Mouse (Mus musculus): ENCODE results near the gene Jmjd1c.

The Jmjd1c gene

DNA sequence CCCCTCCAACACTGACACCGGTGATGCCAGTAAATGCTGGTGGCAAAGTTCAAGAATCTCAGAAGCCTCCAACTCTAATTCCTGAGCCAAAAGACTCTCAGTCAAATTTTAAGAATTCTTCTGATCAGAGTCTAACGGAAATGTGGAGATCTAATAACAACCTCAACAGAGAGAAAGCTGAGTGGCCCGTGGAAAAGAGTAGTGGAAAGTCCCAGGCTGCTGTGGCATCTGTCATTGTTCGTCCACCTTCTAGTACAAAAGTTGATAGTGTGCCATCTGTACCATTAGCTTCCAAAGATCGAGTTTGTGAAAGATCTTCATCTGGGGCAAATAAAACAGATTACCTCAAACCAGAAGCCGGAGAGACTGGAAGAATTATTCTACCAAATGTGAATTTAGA, 129.6 kb downstream of the Jmjd1c start:
- DNase-seq (ENCODE audit: extremely low read depth, low read depth) = no peak

DNA sequence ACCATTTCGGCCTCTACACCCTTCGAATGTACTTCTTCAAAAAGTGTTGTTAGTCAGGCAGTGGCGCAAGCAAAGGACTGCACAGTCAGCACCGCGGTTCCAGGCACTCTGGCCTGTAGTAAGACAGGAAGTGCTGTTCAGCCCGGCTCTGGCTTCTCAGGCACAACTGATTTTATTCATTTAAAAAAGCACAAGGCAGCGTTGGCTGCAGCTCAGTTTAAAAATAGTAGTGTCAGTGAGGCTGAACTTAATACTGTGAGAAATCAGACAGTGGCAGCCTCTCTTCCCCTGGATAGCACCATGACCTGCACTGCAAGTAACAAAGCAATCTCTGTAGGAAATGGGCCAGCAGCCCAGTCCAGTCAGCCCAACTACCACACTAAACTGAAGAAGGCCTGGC, 130.2 kb downstream of the Jmjd1c start:
- DNase-seq (ENCODE audit: extremely low read depth, low read depth) = no peak

- no peak for DNase-seq (ENCODE audit: extremely low read depth, low read depth)
Measured at GRCm38 (mm10) chr10:67226543-67226942, 130.6 kb downstream of the Jmjd1c start.

DNA sequence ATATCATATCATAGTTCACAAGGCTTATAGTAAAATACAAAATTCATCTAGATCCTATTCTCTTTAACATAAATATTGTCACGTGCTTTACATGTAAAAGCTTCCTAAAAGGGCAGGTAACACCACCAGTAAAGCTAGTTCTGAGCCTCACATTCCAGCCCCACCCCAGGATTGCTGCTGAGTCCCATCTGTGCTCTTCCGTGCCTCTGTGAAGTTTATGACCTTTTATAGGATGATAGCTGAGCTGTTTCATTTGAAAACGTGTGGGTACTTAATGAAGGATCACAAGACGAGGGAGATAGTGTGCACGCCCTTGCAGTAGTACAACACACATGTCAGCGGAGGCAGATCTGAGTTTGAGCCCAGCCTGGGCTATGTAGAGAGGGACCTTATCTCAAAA, 134.5 kb downstream of the Jmjd1c start:
- DNase-seq (ENCODE audit: extremely low read depth, low read depth) = no peak

DNA sequence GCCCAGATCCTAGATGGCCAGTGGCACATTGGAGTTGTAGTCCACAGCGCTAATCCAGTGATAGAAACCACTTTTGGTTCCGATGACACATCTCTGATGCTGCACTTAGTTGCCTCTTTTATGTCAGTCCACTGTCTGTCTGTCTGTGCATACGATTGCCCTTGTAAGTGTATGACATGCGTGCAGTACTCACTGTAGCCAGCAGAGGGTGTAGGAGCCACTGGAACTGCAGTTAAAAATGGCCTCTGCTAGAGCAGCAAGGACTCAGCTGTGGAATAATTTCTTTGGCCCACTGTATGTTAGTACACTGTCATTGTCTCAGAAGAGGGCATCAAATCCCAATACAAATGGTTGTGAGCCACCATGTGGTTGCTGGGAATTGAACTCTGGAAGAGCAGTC, 151.2 kb downstream of the Jmjd1c start:
- peak; percentile 41 for DNase-seq (ENCODE audit: extremely low read depth, low read depth)

DNA sequence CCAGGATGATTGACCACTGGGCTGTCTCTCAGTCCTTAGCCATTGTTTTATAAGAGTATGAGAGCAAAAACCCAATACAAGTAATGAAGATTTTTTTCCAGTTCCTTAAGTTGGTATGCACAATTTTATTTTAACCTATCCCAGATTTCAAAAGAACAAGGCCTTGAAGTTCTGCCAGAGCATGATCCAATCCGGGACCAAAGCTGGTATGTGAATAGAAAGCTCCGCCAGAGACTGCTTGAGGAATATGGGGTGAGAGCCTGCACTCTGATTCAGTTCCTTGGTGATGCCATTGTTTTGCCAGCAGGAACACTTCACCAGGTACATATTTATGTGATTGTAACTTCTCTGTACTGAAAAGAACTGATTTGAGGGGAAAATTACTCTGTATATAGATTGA, 153.6 kb downstream of the Jmjd1c start:
- no peak for DNase-seq (ENCODE audit: extremely low read depth, low read depth)

GRCm38 (mm10) chr10:67250846-67251245, 154.9 kb downstream of the Jmjd1c start:
- no peak for DNase-seq (ENCODE audit: extremely low read depth, low read depth)

DNA sequence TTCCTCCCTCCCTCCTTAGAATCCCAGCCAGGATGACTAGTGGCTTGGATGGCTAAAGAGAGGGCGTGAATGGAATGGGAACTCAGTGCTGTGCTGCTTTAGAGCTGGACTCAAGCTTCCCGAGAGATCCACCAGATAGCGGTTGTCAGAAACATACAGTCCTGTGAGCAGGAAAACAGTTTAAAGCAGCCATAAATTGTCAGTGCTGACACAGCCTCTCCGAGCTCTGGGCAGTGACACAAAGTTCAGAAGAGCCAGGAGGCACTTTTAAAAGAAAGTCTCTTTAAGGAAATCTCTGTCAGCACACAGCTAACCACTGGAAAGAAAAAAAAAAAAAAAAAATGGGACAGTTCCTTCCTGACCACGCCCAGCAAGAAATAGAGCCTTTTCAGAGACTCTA, 156.4 kb downstream of the Jmjd1c start:
- no peak for DNase-seq (ENCODE audit: extremely low read depth, low read depth)

DNA sequence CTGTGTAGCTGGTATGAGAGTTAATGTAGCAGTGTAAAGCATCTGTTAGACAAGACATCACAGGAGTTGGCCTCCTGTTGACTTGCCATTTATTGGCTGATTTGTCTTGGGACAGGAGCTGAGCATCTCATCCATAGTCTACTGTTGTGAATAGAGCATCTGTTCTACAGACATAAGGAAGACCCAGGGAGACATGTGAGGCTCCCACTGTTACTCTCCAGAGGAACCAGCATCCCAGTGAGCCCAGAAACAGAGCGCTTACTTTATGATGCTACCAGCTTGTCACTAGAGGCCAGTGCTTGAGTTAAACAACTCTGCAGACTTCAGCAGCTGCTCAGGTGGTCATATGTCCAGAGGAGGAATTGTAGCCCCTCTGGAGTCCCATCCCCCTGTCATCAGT, 157.2 kb downstream of the Jmjd1c start:
- DNase-seq (ENCODE audit: extremely low read depth, low read depth) = no peak

GRCm38 (mm10) chr10:67264852-67265251, 168.9 kb downstream of the Jmjd1c start:
- DNase-seq (ENCODE audit: extremely low read depth, low read depth) = peak; percentile 26

DNA sequence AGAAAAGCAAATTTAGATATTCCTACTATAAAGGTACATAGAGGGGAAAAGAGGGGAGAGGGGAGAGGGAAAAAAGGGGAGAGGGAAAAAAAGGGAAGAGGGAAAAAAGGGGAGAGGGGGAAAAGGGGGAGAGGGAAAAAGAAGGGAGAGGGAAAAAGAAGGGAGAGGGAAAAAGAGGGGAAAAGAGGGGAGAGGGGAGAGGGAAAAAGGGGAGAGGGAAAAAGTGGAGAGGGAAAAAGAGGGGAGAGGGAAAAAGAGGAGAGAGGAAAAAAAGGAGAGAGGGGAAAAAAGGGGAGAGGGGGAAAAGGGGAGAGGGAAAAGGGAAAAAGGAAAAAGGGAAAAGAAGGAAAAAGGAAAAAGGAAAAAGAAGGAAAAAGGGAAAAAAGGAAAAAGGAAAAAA, 180.0 kb downstream of the Jmjd1c start:
- no peak for DNase-seq (ENCODE audit: extremely low read depth, low read depth)

DNA sequence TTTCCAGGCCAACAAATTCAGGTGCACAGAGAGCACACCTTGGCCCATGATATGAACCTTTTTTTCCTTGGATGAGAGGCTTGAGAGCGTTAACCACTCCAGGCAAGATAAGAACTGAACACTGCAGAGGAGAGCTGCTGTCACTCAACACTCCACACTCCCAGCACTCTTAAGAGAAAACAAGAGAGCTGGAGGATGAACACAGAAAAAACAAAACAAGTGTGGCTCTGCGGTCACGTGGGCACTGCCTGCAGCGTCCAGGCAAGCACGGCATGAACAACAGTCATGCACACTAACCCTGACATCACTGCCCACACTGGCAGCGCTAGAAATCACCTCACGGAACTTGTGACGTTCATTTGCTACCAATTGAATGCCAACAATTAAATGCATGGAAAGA, 185.9 kb downstream of the Jmjd1c start:
- no peak for DNase-seq (ENCODE audit: extremely low read depth, low read depth)

DNA sequence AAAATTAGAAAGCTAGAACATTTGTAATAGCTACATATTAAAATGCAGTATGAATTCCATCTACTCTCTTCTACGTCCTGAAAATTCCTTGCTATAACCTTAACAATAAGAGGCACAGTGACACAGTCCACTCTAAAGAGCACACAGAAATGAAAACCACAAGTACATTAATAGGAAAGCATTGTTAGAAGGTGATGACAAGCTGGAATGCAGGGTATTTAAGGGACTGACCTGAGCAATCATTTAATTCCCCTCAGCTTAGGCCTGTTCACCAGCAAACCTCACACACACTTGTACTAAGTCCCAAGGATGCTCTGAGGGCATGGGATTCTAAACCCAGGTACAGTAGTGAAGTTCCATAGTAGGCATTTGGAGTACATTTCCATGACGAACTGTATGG, 186.6 kb downstream of the Jmjd1c start:
- no peak for DNase-seq (ENCODE audit: extremely low read depth, low read depth)

- DNase-seq (ENCODE audit: extremely low read depth, low read depth) = no peak
Measured at GRCm38 (mm10) chr10:67283516-67283915, 187.6 kb downstream of the Jmjd1c start.

- DNase-seq (ENCODE audit: extremely low read depth, low read depth) = no peak
Measured at GRCm38 (mm10) chr10:67284311-67284710, 188.4 kb downstream of the Jmjd1c start.

GRCm38 (mm10) chr10:67284761-67285175, 188.8 kb downstream of the Jmjd1c start:
- DNase-seq (ENCODE audit: extremely low read depth, low read depth) = no peak

DNA sequence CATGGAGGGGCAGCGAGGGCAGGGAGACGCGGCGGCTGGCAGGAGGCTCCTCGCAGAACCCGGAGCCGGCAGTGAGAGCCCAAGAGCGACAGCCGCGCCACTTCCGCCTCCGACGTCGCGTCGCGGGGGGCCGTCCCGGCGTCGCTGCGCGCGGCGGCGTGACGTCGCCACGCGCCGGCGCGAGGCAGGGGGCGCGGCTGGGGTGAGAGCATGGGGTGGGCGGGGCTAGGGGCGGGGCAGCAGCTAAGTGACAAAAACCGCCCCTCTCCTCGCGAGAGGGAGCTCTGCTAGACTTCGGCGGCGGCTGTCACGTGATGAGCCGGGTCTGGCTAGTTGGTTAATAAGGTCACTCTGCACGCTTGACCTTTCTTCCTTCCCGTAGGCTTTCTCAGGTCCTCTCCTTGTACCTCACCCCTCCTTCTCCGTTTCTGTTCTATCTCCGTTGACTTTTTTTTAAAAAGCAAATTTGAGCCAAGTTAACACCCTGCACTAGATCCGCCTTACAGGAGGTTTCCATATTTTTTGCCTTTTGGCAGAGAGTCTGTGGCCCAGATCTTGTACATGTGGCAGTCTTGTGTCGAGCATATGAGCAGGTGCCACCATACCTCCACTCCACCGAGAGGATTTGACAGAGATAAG, 189.4 kb downstream of the Jmjd1c start, which contains the start of gene Nrbf2:
Gene Nrbf2, minus strand, starts transcription at position 130 of the 639 bp plus-strand sequence.
- DNase-seq (ENCODE audit: extremely low read depth, low read depth) = peak; percentile 66

- no peak for DNase-seq (ENCODE audit: extremely low read depth, low read depth)
Measured at GRCm38 (mm10) chr10:67287877-67288276, 192.0 kb downstream of the Jmjd1c start.

DNA sequence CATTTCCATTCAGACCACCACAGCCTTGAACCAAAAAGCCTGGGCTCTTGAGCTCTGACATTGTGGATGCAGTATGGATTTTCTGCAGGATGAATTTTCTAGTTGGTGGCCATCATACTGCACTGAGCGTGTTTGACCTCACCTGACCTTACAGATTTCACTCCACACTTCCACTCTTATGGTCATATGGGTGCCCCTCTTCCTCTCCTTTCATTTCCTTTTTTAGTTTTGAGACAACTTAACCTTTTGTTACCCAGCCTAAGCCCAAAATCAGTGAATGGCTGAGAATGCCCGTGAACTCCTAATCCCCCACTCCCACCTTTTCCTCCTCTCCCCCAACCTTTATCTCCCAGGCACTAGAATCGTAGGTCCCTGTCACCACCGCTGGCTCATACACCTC, 194.7 kb downstream of the Jmjd1c start:
- no peak for DNase-seq (ENCODE audit: extremely low read depth, low read depth)

DNA sequence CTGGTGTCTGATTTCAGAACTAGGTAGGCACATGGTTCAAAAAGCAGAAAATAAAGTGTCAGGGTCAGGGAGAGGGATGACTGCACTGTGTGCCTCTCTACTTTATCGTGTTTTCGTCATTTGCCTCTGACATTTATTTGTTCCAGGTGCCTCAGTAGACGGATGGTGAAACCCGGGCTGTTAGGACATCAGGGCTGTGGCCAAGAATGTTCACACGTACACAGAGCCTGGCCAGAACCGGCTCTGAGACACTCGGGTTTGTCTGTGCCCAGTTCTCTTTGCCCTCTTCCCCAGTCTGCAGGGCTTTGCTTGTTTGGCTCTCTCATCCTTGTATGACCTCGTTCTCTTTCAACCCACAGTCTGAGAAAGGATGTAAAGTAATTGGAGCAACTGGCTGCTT, 195.2 kb downstream of the Jmjd1c start:
- DNase-seq (ENCODE audit: extremely low read depth, low read depth) = no peak

DNA sequence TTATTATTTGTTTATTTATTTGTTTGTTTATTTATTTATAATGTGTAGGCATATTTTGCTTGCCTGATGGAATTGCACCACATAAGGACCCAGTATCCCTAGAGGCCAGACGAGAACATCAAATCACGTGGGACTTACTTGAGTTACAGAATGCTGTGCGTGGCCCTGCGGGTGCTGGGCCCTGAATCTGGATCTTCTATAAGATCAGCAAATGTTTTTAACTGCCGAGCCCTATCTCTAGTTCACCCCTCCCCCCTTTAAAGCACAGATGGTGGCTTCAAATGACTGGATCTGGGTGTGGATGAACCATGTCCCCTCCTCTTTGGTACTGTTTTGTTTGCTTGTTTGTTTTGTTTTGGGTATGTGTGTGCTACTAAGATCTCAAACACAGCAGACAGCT, 199.4 kb downstream of the Jmjd1c start:
- no peak for DNase-seq (ENCODE audit: extremely low read depth, low read depth)

DNA sequence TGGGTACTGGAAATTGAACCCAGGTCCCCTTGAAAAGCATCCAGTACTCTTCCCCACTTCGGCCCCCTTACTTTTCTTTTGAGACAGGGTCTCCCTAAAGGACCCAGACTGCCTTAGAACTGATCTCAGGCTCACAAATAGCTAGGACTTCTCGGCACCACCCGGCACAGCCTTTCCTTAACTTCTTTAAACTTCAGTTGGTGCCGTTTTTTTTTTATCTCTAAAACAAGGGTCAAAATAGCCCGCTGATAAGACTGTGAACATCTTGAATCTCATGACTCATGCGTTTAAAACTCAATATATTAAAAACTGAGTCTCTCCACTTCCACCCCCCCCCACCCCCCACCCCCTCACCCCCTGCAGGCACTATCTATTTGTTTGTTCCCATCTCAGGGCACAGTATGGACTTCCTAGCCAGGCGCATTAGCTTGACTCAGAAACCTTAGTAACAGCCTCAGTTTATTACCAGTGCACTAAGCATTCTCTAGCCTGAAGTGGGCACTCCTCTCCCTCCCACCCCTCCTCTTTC, 200.1 kb downstream of the Jmjd1c start:
- DNase-seq (ENCODE audit: extremely low read depth, low read depth) = peak; percentile 55

GRCm38 (mm10) chr10:67296482-67297152, 200.7 kb downstream of the Jmjd1c start:
- peak; percentile 76 for DNase-seq (ENCODE audit: extremely low read depth, low read depth)

All from MEL-GATA-1-ER (cell line).